Mouse (Mus musculus) telencephalon, adult 2 months (tissue): ENCODE results near the gene Ssc5d.
"Not testable (repeated sequence)": the region's sequence is repeated elsewhere in the genome, so short reads cannot be mapped to it uniquely, and the experiment has no call there.

Source experiments
- DNase-seq: peaks from one replicate; pipeline ENCODE4 v3.0.0-alpha.2; 2011; ENCODE audit warnings: low read depth, low spot score

Gene Ssc5d

GRCm38 (mm10) chr7:4925441-4926381, at the start of gene Ssc5d:
Gene Ssc5d, plus strand, starts transcription at chr7:4925785.
- DNase-seq: no peak

GRCm38 (mm10) chr7:4876753-4877221, 48.8 kb upstream of the Ssc5d start, which contains the start of gene Isoc2a:
Gene Isoc2a, plus strand, starts transcription at chr7:4877153.
- peak; percentile 90 for DNase-seq

GRCm38 (mm10) chr7:4877226-4877625, 48.4 kb upstream of the Ssc5d start:
- DNase-seq: no peak

GRCm38 (mm10) chr7:4878186-4878585, 47.4 kb upstream of the Ssc5d start:
- DNase-seq: no peak

GRCm38 (mm10) chr7:4879036-4879435, 46.5 kb upstream of the Ssc5d start:
- not testable (repeated sequence) for DNase-seq

- DNase-seq: no peak
These were observed 38.9 kb upstream of the Ssc5d start for GRCm38 (mm10) chr7:4886680-4887079.

- no peak for DNase-seq
These were observed 30.4 kb upstream of the Ssc5d start for GRCm38 (mm10) chr7:4895186-4895585.

- DNase-seq: no peak
These were observed 26.5 kb upstream of the Ssc5d start for GRCm38 (mm10) chr7:4898851-4899648.

- peak; percentile 44 for DNase-seq
These were observed 25.7 kb upstream of the Ssc5d start for GRCm38 (mm10) chr7:4899649-4900522.

- DNase-seq: no peak
These were observed 25.1 kb upstream of the Ssc5d start for GRCm38 (mm10) chr7:4900523-4900851.

- no peak for DNase-seq
These were observed 24.4 kb upstream of the Ssc5d start for GRCm38 (mm10) chr7:4901171-4901570.

GRCm38 (mm10) chr7:4902404-4902803, 23.2 kb upstream of the Ssc5d start:
- no peak for DNase-seq

- no peak for DNase-seq
These were observed 19.1 kb upstream of the Ssc5d start, which contains the start of gene Gm36210 for GRCm38 (mm10) chr7:4906466-4906950. Gene Gm36210, minus strand, starts transcription at chr7:4906516.

- no peak for DNase-seq
These were observed 14.0 kb upstream of the Ssc5d start for GRCm38 (mm10) chr7:4911561-4911960.

- DNase-seq: no peak
These were observed 13.3 kb upstream of the Ssc5d start for GRCm38 (mm10) chr7:4912248-4912647.

GRCm38 (mm10) chr7:4915007-4915665, 10.4 kb upstream of the Ssc5d start, which contains the start of gene Zfp628:
Gene Zfp628, plus strand, starts transcription at chr7:4915217.
- peak; percentile 94 for DNase-seq

- DNase-seq: no peak
These were observed 9.7 kb upstream of the Ssc5d start for GRCm38 (mm10) chr7:4915669-4916416.

GRCm38 (mm10) chr7:4917494-4917893, 8.1 kb upstream of the Ssc5d start:
- no peak for DNase-seq

GRCm38 (mm10) chr7:4918681-4919080, 6.9 kb upstream of the Ssc5d start:
- DNase-seq: no peak

- DNase-seq: no peak
These were observed 6.5 kb upstream of the Ssc5d start for GRCm38 (mm10) chr7:4919096-4919495.
